Mouse (Mus musculus) thymus, postnatal 0 days (tissue): ENCODE results near the gene Vmn1r131. TPM values are rescaled to one million over a fixed set of nuclear protein-coding genes. Genes with fewer than 3 reads are reported as not detected.
"Not testable (repeated sequence)": the region's sequence is repeated elsewhere in the genome, so short reads cannot be mapped to it uniquely, and the experiment has no call there.

Experiments
- DNase-seq: peaks from one replicate; pipeline ENCODE4 v3.0.0-alpha.2; 2015; ENCODE audit warnings: low spot score
- polyA plus RNA-seq: library from polyadenylated mRNA; unstranded; fragments of >200 nt; fragmentation: Nextera tagmentation; extraction: Ambion mirVana; gene quantifications from 2 replicates; pipeline ENCODE4 v1.2.1, GENCODE M21; 2015

Vmn1r131 gene
- polyA plus RNA-seq, result not detected in 2 replicates

- DNase-seq, result not testable (repeated sequence)
Observed at GRCm38 (mm10) chr7:21545990-21546389, at the start of gene Vmn1r131. TSS of gene Vmn1r131 (minus strand) at chr7:21546090.

- DNase-seq, result not testable (repeated sequence)
Observed at GRCm38 (mm10) chr7:21511480-21511879, 34.4 kb downstream of the Vmn1r131 start, which contains the start of gene Vmn1r130. TSS of gene Vmn1r130 (plus strand) at chr7:21511780.

Other genes with a start within 250 kb of the Vmn1r131 start
- gene Vmn1r126, start 244.6 kb downstream of the Vmn1r131 start, polyA plus RNA-seq, result not detected in 2 replicates
- gene Vmn1r127, start 226.2 kb downstream of the Vmn1r131 start, polyA plus RNA-seq, result not detected in 2 replicates
- gene Vmn1r128, start 196.7 kb downstream of the Vmn1r131 start, polyA plus RNA-seq, result not detected in 2 replicates
- gene Vmn1r129, start 184.8 kb downstream of the Vmn1r131 start, polyA plus RNA-seq, result not detected in 2 replicates
- not detected in 2 replicates for gene Gm6882, start 113.3 kb downstream of the Vmn1r131 start, polyA plus RNA-seq
- gene Vmn1r130, start 34.3 kb downstream of the Vmn1r131 start, polyA plus RNA-seq, result not detected in 2 replicates
- not detected in 2 replicates for gene Vmn1r132, start 68.0 kb upstream of the Vmn1r131 start, polyA plus RNA-seq
- not detected in 2 replicates for gene Gm4175, start 215.4 kb upstream of the Vmn1r131 start, polyA plus RNA-seq